23 mouse cellular contexts compared by ENCODE assay signal in the genomic region with DNA sequence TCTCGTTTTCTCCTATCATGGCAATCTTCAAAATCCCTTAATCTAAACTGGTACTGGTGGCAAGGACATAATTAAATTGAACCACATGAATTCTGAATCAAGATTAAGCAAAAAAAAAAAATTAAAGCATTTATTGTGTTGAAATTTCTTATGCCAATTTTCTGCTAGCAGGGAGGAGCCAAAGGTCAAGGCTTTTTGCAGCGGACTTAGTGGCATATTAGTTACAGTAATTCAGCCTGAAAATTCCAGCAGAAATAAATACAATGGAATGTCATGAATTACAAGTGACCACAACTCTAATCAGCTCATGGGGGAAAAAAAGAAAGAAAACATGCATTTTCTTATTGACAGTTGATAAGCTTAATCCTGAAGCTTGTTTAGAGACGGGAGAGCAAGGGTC.
"Had no signal": no experiment of that assay in that cellular context is flagged by ENCODE, and none has a peak within 500 bp of the region (broad histone marks: within the 10 kb centered on the region; RNA-seq: fewer than 3 reads in every experiment).

No protein-coding gene starts in this region.

- ATAC-seq: hindbrain, postnatal 0 days; intestine, embryonic 16.5 days had no signal

- H3K4me3 ChIP-seq: heart, embryonic 13.5 days; heart, embryonic 15.5 days; hindbrain, embryonic 13.5 days; hindbrain, embryonic 15.5 days; layer of hippocampus, adult 2 months; left cerebral cortex, adult 2 months; limb, embryonic 10.5 days; limb, embryonic 12.5 days had no signal

- H3K9me3 ChIP-seq: heart, embryonic 13.5 days; heart, embryonic 15.5 days; hindbrain, embryonic 13.5 days; hindbrain, embryonic 15.5 days; limb, embryonic 10.5 days; limb, embryonic 12.5 days had no signal

- H3K36me3 ChIP-seq: heart, embryonic 13.5 days; heart, embryonic 15.5 days; hindbrain, embryonic 13.5 days; hindbrain, embryonic 15.5 days; limb, embryonic 10.5 days; limb, embryonic 12.5 days had no signal

- H3K4me2 ChIP-seq: heart, embryonic 11.5 days; heart, embryonic 13.5 days; heart, embryonic 15.5 days; hindbrain, embryonic 13.5 days; hindbrain, embryonic 15.5 days; limb, embryonic 12.5 days; liver, embryonic 11.5 days had no signal

- H3K27me3 ChIP-seq: heart, embryonic 13.5 days; heart, embryonic 15.5 days; hindbrain, embryonic 13.5 days; limb, embryonic 12.5 days had no signal

- H3K27ac ChIP-seq: heart, embryonic 13.5 days; heart, embryonic 15.5 days; hindbrain, embryonic 13.5 days; hindbrain, embryonic 15.5 days; hindbrain, postnatal 0 days; layer of hippocampus, adult 2 months; left cerebral cortex, adult 2 months; limb, embryonic 10.5 days; limb, embryonic 12.5 days had no signal

- DNase-seq: gastrocnemius, postnatal 14 days; gastrocnemius, postnatal 36 days; heart, adult 18-20 months; heart, postnatal 14 days; heart, postnatal 36 days; kidney, adult 11 months; kidney, adult 2 months; kidney, postnatal 10 days; kidney, postnatal 25 days; kidney, postnatal 4 days; liver had no signal

- H3K9ac ChIP-seq: heart, embryonic 13.5 days; heart, embryonic 15.5 days; hindbrain, embryonic 13.5 days; hindbrain, embryonic 15.5 days; limb, embryonic 12.5 days had no signal

- H3K4me1 ChIP-seq: heart, embryonic 13.5 days; heart, embryonic 15.5 days; hindbrain, embryonic 13.5 days; hindbrain, embryonic 15.5 days; limb, embryonic 10.5 days; limb, embryonic 12.5 days had no signal
